Comparison of ENCODE assay signal across 19 mouse cellular contexts in the genomic region with DNA sequence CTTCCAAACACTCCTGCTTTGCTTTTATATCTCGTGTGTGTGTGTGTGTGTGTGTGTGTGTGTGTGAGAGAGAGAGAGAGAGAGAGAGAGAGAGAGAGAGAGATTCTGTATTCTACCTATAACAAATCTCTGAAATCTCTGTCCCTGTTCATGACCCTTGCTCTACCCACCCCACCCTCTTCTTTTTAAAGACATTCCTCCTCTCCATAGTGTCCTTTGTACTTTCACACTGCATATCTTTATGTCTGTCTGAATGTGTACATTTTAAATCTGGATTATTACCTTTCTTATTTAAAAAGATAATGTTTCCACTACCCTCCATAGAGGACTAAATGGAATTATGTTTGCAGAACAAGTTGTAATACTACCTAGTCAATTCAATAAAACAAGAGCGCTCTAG.
DNase-seq lines count a peak whose midpoint lies in the region; ATAC-seq and TF ChIP-seq lines count a peak whose summit lies in the region.
"Had no signal": no experiment of that assay in that cellular context is flagged by ENCODE, and none has a peak within 500 bp of the region (broad histone marks: within the 10 kb centered on the region; RNA-seq: fewer than 3 reads in every experiment).

No protein-coding gene starts in this region.

- no peaks in the 10 kb centered on the region for H3K9me3 ChIP-seq in intestine, embryonic 15.5 days
- no peaks in the 10 kb centered on the region for H3K9me3 ChIP-seq in intestine, postnatal 0 days (ENCODE audit: control insufficient read depth)
- H3K9me3 ChIP-seq in intestine, embryonic 16.5 days (ENCODE audit: control insufficient read depth, low read length), result no peaks in the 10 kb centered on the region
- H3K9me3 ChIP-seq: G1E had no signal

- no peaks in the 10 kb centered on the region for H3K27me3 ChIP-seq in intestine, embryonic 15.5 days (replicated peaks)
- no peaks in the 10 kb centered on the region for H3K27me3 ChIP-seq in intestine, postnatal 0 days (replicated peaks; ENCODE audit: control insufficient read depth, insufficient read depth, low read length)
- no peaks in the 10 kb centered on the region for H3K27me3 ChIP-seq in intestine, embryonic 16.5 days (replicated peaks; ENCODE audit: control insufficient read depth, insufficient read depth, low read length)
- H3K27me3 ChIP-seq: CH12.LX, Patski had no signal

- DNase-seq in gastrocnemius, adult 2 months, result no peak
- DNase-seq: adrenal gland, adult 2 months; adrenal gland, adult 8-10 months; adrenal gland, postnatal 10 days; adrenal gland, postnatal 14 days; adrenal gland, postnatal 25 days; adrenal gland, postnatal 36 days; B cell, adult 2 months; cerebellum, adult 11 months; cerebellum, adult 11-12 months; cerebellum, adult 18-20 months had no signal

- no peak overlapping the region for H3K27ac ChIP-seq in intestine, embryonic 15.5 days
- no peak overlapping the region for H3K27ac ChIP-seq in intestine, postnatal 0 days (ENCODE audit: low read depth, low read length)
- H3K27ac ChIP-seq in intestine, embryonic 16.5 days (ENCODE audit: low read length), result no peak overlapping the region
- H3K27ac ChIP-seq in gastrocnemius, adult 2 months, result no peak overlapping the region

- H3K36me3 ChIP-seq in intestine, embryonic 15.5 days, result no peaks in the 10 kb centered on the region
- H3K36me3 ChIP-seq in intestine, postnatal 0 days (ENCODE audit: control insufficient read depth, insufficient read depth), result no peaks in the 10 kb centered on the region
- no peaks in the 10 kb centered on the region for H3K36me3 ChIP-seq in intestine, embryonic 16.5 days (ENCODE audit: control insufficient read depth, insufficient read depth, low read length)
- H3K36me3 ChIP-seq: G1E had no signal

- no peaks in the 10 kb centered on the region for H3K4me1 ChIP-seq in intestine, embryonic 15.5 days (replicated peaks)
- H3K4me1 ChIP-seq in intestine, postnatal 0 days (replicated peaks; ENCODE audit: control insufficient read depth, insufficient read depth, low read length), result no peaks in the 10 kb centered on the region; the same call in 1 of the 2 replicates
- no peaks in the 10 kb centered on the region for H3K4me1 ChIP-seq in intestine, embryonic 16.5 days (ENCODE audit: control insufficient read depth, insufficient read depth, low read length)

- peak; percentile 74 for ATAC-seq in intestine, embryonic 15.5 days
- no peak for ATAC-seq in intestine, postnatal 0 days
- ATAC-seq in intestine, embryonic 16.5 days, result peak; percentile 75
- ATAC-seq: activated CD4-positive, CD25-positive, alpha-beta regulatory T cell, adult 4 months; CD4-positive, CD25-positive, alpha-beta regulatory T cell, adult 4 months; Patski had no signal

- no peak for TF ChIP-seq CTCF in intestine, postnatal 0 days (IDR thresholded peaks at IDR 0.05; ENCODE audit: low read depth)
- no peak for TF ChIP-seq CTCF in gastrocnemius, adult 2 months (IDR thresholded peaks at IDR 0.05)

- H3K9ac ChIP-seq in intestine, embryonic 15.5 days, result no peak overlapping the region
- H3K9ac ChIP-seq in intestine, postnatal 0 days (ENCODE audit: low read depth, low read length), result no peak overlapping the region
- no peak overlapping the region for H3K9ac ChIP-seq in intestine, embryonic 16.5 days (ENCODE audit: low read depth, low read length)

- intact Hi-C loops in gastrocnemius, adult 2 months (cut with DNase I), result no loop called here

- no peak overlapping the region for H3K4me2 ChIP-seq in intestine, embryonic 15.5 days (replicated peaks)
- H3K4me2 ChIP-seq in intestine, postnatal 0 days (replicated peaks; ENCODE audit: low read depth), result no peak overlapping the region
- no peak overlapping the region for H3K4me2 ChIP-seq in intestine, embryonic 16.5 days (ENCODE audit: low read depth, low read length)

- WGBS in intestine, embryonic 15.5 days, result 72% methylated on average over 2 of the region's 2 CpGs
- 43% methylated on average over 2 of the region's 2 CpGs for WGBS in intestine, postnatal 0 days
- WGBS in intestine, embryonic 16.5 days, result 79% methylated on average over 2 of the region's 2 CpGs

- no peak overlapping the region for H3K4me3 ChIP-seq in intestine, embryonic 15.5 days (replicated peaks)
- no peak overlapping the region for H3K4me3 ChIP-seq in intestine, postnatal 0 days (ENCODE audit: low read depth, low read length)
- H3K4me3 ChIP-seq in intestine, embryonic 16.5 days (ENCODE audit: low read length), result no peak overlapping the region
- H3K4me3 ChIP-seq in gastrocnemius, adult 2 months, result no peak overlapping the region
